Mouse (Mus musculus) forebrain, embryonic 12.5 days (tissue): ENCODE measurements at regions not wholly inside any gene's neighbourhood (a gene's known extent, or its start where the extent isn't known, plus 50 kb on each side); places are given as distances from the start of the nearest gene placed in this dataset.

ENCODE experiments used
- ATAC-seq: fragments of 200-750 bp; cut with Nextera tagmentation; 2 replicates; pipeline ENCODE4 v1.8.0; 2017; ENCODE audit warnings: moderate TSS enrichment; ENCODE audit not compliant: low FRiP score
- H3K27ac ChIP-seq: fragments of 300-500 bp; sonication (generic); 2 replicates; pipeline ENCODE4 v1.5.1; 2016; ENCODE audit warnings: mild to moderate bottlenecking
- H3K27me3 ChIP-seq: fragments of 300-500 bp; sonication (generic); 2 replicates; pipeline ENCODE4 v1.6.1; 2016; ENCODE audit warnings: mild to moderate bottlenecking
- H3K36me3 ChIP-seq: fragments of 300-500 bp; sonication (generic); replicated peaks from 2 replicates; pipeline ENCODE4 v1.6.1; 2016; ENCODE audit warnings: mild to moderate bottlenecking
- H3K4me1 ChIP-seq: fragments of 300-500 bp; sonication (generic); 2 replicates; pipeline ENCODE4 v1.6.1; 2016
- H3K4me2 ChIP-seq: fragments of 300-500 bp; sonication (generic); 2 replicates; pipeline ENCODE4 v1.6.1; 2016; ENCODE audit warnings: mild to moderate bottlenecking, moderate library complexity
- H3K4me3 ChIP-seq: fragments of 300-500 bp; sonication (generic); replicated peaks from 2 replicates; pipeline ENCODE4 v1.5.1; 2016; ENCODE audit warnings: mild to moderate bottlenecking
- H3K9ac ChIP-seq: fragments of 300-500 bp; sonication (generic); 2 replicates; pipeline ENCODE4 v1.6.1; 2016; ENCODE audit warnings: mild to moderate bottlenecking
- H3K9me3 ChIP-seq: fragments of 300-500 bp; sonication (generic); 2 replicates; pipeline ENCODE4 v1.6.1; 2016
- WGBS: fragments of 180-500 bp; shearing (Covaris S2); methylation state at CpG from one replicate; pipeline ENCODE4 v1.1.7; 2016; 5-methylcytosine and 5-hydroxymethylcytosine counted together

DNA sequence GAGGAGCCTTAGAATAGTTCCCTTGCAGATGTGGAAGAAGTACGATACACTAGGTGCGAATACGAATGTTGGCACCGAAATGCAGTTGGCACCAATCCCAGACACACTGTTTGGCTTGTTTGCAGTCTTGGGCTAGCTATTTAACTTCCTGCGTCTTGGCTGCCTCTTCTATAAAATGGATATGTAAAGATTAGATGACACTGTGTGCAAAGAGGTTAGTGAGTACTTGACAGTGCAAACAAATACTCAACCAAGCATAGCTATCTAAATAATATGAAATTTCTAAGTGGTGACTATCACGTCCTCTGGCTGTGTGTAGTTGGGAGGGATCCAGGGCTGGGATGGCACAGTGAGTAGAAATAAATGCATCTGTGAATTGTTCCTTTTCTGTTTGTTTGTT is 86.9 kb downstream of the Ccdc71l start:
- WGBS = 85% methylated on average over 6 of the region's 6 CpGs
- ATAC-seq = no peak
- no peak overlapping the region for H3K4me2 ChIP-seq

DNA sequence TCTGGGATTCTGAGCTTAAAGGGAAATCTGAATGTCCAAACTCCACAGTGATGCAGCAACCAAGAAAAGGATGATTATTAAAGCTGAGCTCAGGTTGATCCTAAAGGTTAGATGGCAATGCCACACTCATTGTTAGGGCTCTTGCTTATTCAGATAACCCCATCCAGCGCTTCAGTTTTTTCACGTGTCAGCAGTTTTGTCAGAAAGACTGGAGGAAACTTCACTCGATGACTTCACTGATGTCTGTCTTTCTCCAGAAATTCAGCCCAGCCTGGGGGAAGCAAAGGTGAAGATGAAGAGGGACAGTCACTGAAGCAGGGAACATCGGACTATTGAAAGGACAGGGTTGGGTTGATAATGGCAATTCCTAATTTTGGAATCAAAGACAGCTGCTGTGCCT is 91.4 kb downstream of the Ccdc71l start:
- H3K36me3 ChIP-seq = no peaks in the 10 kb centered on the region
- no peak overlapping the region for H3K4me3 ChIP-seq
- H3K4me1 ChIP-seq = no peaks in the 10 kb centered on the region
- no peak for ATAC-seq
- no peaks in the 10 kb centered on the region for H3K27me3 ChIP-seq
- no peak overlapping the region for H3K9ac ChIP-seq
- H3K9me3 ChIP-seq = no peaks in the 10 kb centered on the region
- no peak overlapping the region for H3K27ac ChIP-seq
- H3K4me2 ChIP-seq = no peak overlapping the region
- WGBS = 80% methylated on average over 4 of the region's 4 CpGs

More for the DNA sequence above, 86.9 kb downstream of the Ccdc71l start:
- no peak overlapping the region for H3K9ac ChIP-seq
- no peak overlapping the region for H3K27ac ChIP-seq
- H3K4me3 ChIP-seq = no peak overlapping the region
- no peaks in the 10 kb centered on the region for H3K27me3 ChIP-seq
- no peaks in the 10 kb centered on the region for H3K36me3 ChIP-seq
- no peaks in the 10 kb centered on the region for H3K4me1 ChIP-seq
- H3K9me3 ChIP-seq = no peaks in the 10 kb centered on the region

DNA sequence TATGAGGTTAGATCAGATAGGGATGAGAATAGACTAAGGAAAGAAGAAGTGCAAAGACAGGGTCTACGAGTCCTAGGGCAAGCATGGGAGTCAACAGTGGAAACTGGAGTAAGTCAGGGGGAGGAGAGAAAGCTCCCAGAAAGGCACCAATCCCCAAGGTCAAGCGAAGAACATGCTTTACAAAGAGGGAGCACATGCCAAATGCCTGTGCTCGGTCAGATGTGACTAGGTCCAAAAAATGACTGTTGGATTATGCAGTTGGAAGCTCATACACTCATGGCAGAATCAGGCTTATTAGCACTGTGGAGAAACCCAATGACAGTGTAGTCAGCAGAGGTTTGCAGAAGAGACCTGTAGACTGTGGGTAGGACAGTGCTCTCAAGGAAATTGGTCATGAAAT is 100.9 kb downstream of the Ccdc71l start:
- no peaks in the 10 kb centered on the region for H3K36me3 ChIP-seq
- no peak overlapping the region for H3K4me2 ChIP-seq
- no peak for ATAC-seq
- H3K27ac ChIP-seq = no peak overlapping the region
- H3K4me3 ChIP-seq = no peak overlapping the region
- 72% methylated on average over 3 of the region's 3 CpGs for WGBS
- H3K9me3 ChIP-seq = no peaks in the 10 kb centered on the region
- H3K9ac ChIP-seq = no peak overlapping the region
- H3K4me1 ChIP-seq = no peaks in the 10 kb centered on the region
- H3K27me3 ChIP-seq = no peaks in the 10 kb centered on the region

DNA sequence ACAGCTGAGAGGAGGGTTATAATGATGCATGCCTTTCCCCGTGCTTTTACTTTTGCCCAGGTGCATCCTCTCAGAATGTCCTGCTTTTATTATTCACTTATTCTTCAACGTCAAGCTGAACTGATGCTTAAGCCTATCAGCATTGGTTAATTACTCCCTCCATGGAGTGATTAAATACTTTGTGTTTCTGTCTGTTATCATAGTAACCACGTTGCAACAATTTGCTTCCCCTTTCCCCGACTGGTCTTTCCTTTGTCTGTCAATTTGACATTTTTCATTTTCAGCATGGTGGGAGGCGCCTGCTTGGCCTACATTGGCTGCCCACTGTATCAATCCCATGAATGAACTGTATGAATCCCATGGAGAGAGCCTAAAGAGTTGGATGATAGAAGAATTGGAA is 101.8 kb downstream of the Ccdc71l start:
- 72% methylated on average over 5 of the region's 5 CpGs for WGBS
- ATAC-seq = no peak
- no peak overlapping the region for H3K4me2 ChIP-seq

DNA sequence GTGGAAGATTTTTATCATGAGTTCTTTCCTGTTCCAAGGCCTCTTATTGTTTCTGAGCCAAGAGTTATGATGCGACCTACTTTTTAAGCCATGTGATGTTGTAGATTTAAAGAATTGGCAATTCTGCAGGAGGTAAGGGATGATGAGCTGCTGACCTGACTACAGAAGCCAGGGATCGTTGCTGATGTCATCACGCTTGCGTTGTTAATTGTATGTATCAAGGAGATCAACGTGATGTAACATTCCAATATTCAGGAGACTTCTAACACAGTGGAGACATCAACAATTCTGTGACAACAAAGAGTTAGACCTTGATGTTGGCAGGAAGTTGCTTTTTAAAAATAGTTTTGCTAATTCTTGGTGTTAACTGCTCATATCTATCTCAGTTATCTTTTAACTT is 102.5 kb downstream of the Ccdc71l start:
- no peaks in the 10 kb centered on the region for H3K9me3 ChIP-seq
- H3K9ac ChIP-seq = no peak overlapping the region
- H3K4me1 ChIP-seq = no peaks in the 10 kb centered on the region
- H3K4me3 ChIP-seq = no peak overlapping the region
- 95% methylated on average over 5 of the region's 5 CpGs for WGBS
- H3K27ac ChIP-seq = no peak overlapping the region
- H3K36me3 ChIP-seq = no peaks in the 10 kb centered on the region
- no peaks in the 10 kb centered on the region for H3K27me3 ChIP-seq
- H3K4me2 ChIP-seq = no peak overlapping the region
- no peak for ATAC-seq

More for the DNA sequence above, 101.8 kb downstream of the Ccdc71l start:
- Histone ChIP-seq H3K27me3 (no peaks in the 10 kb centered on the region), H3K9me3 (no peaks in the 10 kb centered on the region), H3K4me1 (no peaks in the 10 kb centered on the region), H3K36me3 (no peaks in the 10 kb centered on the region), H3K9ac (no peak overlapping the region), H3K27ac (no peak overlapping the region), H3K4me3 (no peak overlapping the region)

DNA sequence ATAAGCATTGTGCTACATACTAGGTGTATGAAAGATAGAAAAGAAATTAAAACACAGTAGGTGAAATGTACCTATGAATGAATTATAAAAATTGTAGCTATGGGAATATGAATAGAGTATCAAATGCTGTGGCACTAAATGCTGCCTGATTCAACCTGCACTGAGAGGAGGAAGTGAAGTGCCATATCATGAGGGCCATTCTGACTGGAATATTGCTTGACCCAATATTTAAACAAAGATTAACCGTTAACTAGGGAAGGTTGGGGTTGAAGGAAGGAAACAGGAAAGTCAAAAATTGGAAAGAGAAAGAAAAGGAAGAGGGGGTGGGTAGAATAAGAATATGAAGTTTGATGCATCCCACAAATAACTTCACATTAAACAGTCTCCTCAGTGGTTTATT is 103.8 kb downstream of the Ccdc71l start:
- no peaks in the 10 kb centered on the region for H3K9me3 ChIP-seq
- no peak overlapping the region for H3K4me2 ChIP-seq
- ATAC-seq = no peak
- no peak overlapping the region for H3K9ac ChIP-seq
- no peak overlapping the region for H3K27ac ChIP-seq
- no peaks in the 10 kb centered on the region for H3K4me1 ChIP-seq
- H3K36me3 ChIP-seq = no peaks in the 10 kb centered on the region
- no peak overlapping the region for H3K4me3 ChIP-seq
- WGBS = 74% methylated on average over 1 of the region's 1 CpGs
- no peaks in the 10 kb centered on the region for H3K27me3 ChIP-seq

DNA sequence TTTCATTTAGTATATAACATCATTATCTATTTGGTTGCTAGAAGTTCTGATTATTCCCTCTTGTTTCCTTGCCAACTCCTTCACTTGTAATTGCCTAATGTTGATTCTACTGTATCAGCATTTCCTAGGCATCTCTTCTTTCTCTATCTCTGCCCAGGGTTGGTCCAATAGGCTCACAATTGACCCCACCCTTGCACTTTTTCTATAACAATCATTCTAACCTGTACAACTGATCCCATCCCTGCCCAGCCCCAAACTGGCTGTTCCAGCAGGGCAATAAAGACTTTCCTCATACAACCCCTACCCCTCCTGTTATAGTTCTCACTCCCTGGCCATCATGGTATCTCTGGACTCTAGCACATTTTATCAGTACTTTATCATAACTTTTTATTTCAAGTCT is 104.3 kb downstream of the Ccdc71l start:
- Histone ChIP-seq H3K27me3 (no peaks in the 10 kb centered on the region), H3K9me3 (no peaks in the 10 kb centered on the region), H3K4me3 (no peak overlapping the region), H3K27ac (no peak overlapping the region), H3K9ac (no peak overlapping the region), H3K4me2 (no peak overlapping the region), H3K4me1 (no peaks in the 10 kb centered on the region), H3K36me3 (no peaks in the 10 kb centered on the region)
- no peak for ATAC-seq

DNA sequence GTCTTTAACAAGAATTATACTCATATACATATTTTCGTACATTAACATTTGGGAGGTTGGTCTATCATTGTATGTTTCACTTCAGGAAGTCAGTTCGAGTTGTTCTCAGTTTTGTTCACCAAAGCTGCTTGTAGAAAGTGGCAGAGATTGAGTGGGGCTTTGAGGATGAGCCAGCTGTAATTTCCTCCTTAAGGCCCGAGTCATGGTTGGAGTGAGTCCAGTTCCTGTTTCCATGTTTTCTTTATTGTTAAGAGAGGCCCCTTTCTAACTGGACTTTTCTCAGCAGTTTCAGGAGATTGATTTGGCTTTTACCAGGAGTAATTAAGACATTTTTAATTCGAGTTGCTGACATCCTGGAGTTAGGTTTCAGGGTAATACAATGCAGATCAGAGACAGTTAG is 107.7 kb downstream of the Ccdc71l start:
- H3K4me3 ChIP-seq = no peak overlapping the region
- no peaks in the 10 kb centered on the region for H3K36me3 ChIP-seq
- no peak overlapping the region for H3K9ac ChIP-seq
- no peaks in the 10 kb centered on the region for H3K27me3 ChIP-seq
- H3K9me3 ChIP-seq = no peaks in the 10 kb centered on the region
- no peak for ATAC-seq
- no peaks in the 10 kb centered on the region for H3K4me1 ChIP-seq
- no peak overlapping the region for H3K4me2 ChIP-seq
- H3K27ac ChIP-seq = no peak overlapping the region
- 79% methylated on average over 4 of the region's 4 CpGs for WGBS

DNA sequence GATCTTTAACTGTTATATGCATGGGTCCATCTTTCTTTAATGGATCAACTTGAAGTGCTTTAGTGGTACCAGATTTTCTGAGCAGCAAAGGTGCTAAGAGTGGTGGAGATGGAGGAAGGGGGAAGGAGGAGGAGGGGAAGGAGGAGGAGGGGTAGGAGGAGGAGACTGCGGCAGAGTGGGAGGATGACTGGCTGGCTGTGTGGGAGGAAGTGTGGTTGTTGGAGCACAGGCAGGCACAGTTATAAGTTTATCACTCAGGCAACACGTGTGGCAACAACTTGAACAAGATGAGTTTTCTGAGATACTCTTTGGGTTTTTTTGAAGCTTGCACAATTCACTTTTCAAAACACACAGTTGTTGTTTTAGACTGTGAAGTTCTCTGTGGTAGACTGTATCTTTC is 108.2 kb downstream of the Ccdc71l start:
- H3K4me2 ChIP-seq = no peak overlapping the region
- no peaks in the 10 kb centered on the region for H3K27me3 ChIP-seq
- H3K27ac ChIP-seq = no peak overlapping the region
- no peaks in the 10 kb centered on the region for H3K4me1 ChIP-seq
- no peak overlapping the region for H3K9ac ChIP-seq
- no peak for ATAC-seq
- 62% methylated on average over 2 of the region's 2 CpGs for WGBS
- H3K9me3 ChIP-seq = no peaks in the 10 kb centered on the region
- H3K36me3 ChIP-seq = no peaks in the 10 kb centered on the region
- no peak overlapping the region for H3K4me3 ChIP-seq

DNA sequence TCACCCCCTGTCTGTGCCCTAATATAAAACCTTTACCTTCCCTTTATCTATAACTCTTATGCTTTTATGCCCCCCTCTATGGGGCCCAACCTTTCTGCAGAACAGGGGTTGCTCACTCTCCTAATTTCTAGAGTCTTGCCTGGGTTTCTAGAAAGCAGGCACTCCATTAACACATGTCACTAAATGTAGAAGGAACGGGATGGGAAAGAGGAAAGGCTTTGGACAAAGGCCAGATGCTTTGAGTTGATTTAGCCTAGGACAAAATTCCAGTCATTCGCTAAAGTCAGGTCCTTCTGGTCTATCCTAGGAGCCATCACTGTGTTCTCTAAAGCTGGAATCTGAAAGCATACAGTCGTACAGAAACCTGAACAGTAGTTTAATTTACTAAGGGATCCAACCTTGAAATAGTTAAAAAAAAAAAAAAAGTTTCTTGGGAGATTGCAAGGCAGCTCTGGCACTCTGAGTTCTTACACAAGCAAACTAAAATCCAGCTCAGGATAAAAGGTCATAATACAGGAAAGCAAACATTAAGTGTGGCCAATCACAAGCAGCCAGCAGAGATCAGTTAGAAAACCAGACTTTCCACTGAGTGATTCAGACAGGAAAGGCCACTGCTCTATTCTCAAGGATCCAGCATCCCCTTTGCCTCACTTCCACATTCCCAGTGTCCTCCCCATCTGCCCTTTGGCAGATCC is 109.5 kb downstream of the Ccdc71l start:
- H3K27me3 ChIP-seq = no peaks in the 10 kb centered on the region
- H3K27ac ChIP-seq = no peak overlapping the region
- no peak for ATAC-seq
- no peak overlapping the region for H3K4me3 ChIP-seq
- H3K36me3 ChIP-seq = no peaks in the 10 kb centered on the region
- H3K9me3 ChIP-seq = no peaks in the 10 kb centered on the region
- no peaks in the 10 kb centered on the region for H3K4me1 ChIP-seq
- H3K4me2 ChIP-seq = no peak overlapping the region
- H3K9ac ChIP-seq = no peak overlapping the region
- WGBS = 79% methylated on average over 3 of the region's 3 CpGs

DNA sequence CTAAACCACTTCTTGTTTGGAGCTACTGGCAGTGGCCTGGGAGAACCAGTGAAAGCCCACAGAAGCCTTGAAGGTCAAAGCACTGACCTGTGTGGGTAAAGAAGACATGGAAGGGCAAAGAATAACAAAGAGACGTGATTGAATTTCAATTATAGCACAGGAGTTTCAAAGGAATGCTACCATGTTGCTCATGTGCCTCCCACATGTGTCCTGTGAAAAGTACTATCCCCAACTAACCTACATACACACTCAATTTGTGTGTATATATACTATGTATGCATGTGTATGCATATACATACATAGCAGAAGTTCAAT is 110.0 kb downstream of the Ccdc71l start:
- H3K4me3 ChIP-seq = no peak overlapping the region
- no peak overlapping the region for H3K27ac ChIP-seq
- H3K27me3 ChIP-seq = no peaks in the 10 kb centered on the region
- no peaks in the 10 kb centered on the region for H3K4me1 ChIP-seq
- no peak overlapping the region for H3K9ac ChIP-seq
- no peak for ATAC-seq
- H3K9me3 ChIP-seq = no peaks in the 10 kb centered on the region
- H3K36me3 ChIP-seq = no peaks in the 10 kb centered on the region
- whole genome bisulfite sequencing = 54% methylated on average over 1 of the region's 1 CpGs
- H3K4me2 ChIP-seq = no peak overlapping the region

DNA sequence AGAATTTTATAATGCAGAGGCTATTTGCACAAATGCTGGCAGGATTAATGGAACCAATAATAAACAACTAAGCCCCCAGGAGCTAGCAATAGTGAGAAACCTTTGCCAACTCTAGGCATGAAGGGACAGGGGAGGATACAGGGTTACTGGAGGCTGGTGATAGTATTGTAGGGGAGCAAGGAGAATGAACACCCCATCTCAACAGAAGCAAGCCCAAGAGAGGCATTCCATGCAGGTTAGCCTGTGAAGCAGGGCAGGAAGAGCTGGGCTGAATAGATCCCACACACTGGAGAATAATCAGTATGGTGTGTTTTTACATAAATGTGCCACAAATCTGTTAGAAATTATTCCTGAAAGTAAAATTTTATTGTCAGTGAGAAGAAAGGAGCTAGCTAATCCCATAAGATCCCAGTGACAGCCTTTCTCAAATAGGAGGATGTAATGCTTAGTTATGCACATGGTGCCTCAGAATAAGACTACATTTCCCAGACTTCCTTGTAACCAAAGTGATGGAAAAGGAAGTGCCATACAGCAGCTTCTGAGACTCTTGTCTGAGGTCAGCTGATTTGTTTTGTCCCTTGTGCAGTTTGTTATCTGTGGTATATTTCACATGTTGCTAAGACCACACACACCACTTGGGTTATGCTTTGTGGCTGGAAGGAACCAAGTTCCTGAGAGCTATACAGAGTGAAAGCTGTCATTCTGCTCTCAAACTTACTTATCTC is 111.1 kb downstream of the Ccdc71l start:
- Histone ChIP-seq H3K4me2 (no peak overlapping the region), H3K4me3 (no peak overlapping the region), H3K27me3 (no peaks in the 10 kb centered on the region), H3K9ac (no peak overlapping the region), H3K4me1 (no peaks in the 10 kb centered on the region), H3K36me3 (no peaks in the 10 kb centered on the region), H3K27ac (no peak overlapping the region), H3K9me3 (no peaks in the 10 kb centered on the region)
- ATAC-seq = no peak

DNA sequence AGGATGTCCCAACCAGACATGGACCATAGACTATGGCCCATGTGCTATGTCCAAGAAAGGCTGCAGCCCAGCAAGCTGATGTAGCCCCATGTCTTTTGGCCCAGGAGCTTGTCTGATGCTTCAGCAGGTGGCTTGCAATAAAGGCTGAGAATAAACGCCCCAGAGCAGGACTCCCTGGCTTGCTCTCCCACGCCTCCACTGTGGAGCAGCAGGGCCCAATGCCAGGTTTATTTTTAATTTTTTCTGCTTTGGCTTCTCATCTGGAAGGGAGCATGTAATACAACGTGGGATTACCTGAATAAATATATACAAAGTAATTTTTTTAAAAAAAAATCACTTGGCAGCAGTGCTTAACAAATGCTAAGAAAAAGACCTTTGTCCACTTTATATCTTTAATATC is 125.7 kb downstream of the Ccdc71l start:
- 70% methylated on average over 3 of the region's 3 CpGs for WGBS
- H3K9me3 ChIP-seq = no peaks in the 10 kb centered on the region

More for the DNA sequence above, 125.7 kb downstream of the Ccdc71l start:
- no peak for ATAC-seq
- no peak overlapping the region for H3K27ac ChIP-seq
- no peak overlapping the region for H3K4me3 ChIP-seq
- no peak overlapping the region for H3K4me2 ChIP-seq
- H3K36me3 ChIP-seq = no peaks in the 10 kb centered on the region
- no peaks in the 10 kb centered on the region for H3K4me1 ChIP-seq
- H3K9ac ChIP-seq = no peak overlapping the region
- H3K27me3 ChIP-seq = no peaks in the 10 kb centered on the region
